Comparison of ENCODE assay signal across 8 mouse cellular contexts in genomic region chr16:44331671-44331994, GRCm38 (mm10). TPM values are rescaled to one million over a fixed set of nuclear protein-coding genes. Genes with fewer than 3 reads are reported as not detected.
A peak's percentile ranks its signal among the peaks of the same experiment; 100 is the strongest.
DNase-seq lines count a peak whose midpoint lies in the region; ATAC-seq and TF ChIP-seq lines count a peak whose summit lies in the region.

No protein-coding gene starts in this region.

- no peak for TF ChIP-seq EP300 in ES-Bruce4 (IDR thresholded peaks at IDR 0.05; ENCODE audit: insufficient read depth, low read depth, low read length)
- no peak for TF ChIP-seq EP300 in liver, embryonic 14.5 days (IDR thresholded peaks at IDR 0.05; ENCODE audit: low read depth)

- peak overlapping the region; percentile 72 for H3K4me3 ChIP-seq in heart, embryonic 13.5 days
- H3K4me3 ChIP-seq in ES-Bruce4 (ENCODE audit: low read depth, low read length): peak overlapping the region; percentile 62
- H3K4me3 ChIP-seq in forebrain, embryonic 14.5 days (ENCODE audit: low read depth, low read length): peak overlapping the region; percentile 67
- peak overlapping the region in 1 of 2 experiments; percentile 40; a peak in 2 of 4 replicates for H3K4me3 ChIP-seq in liver, embryonic 14.5 days (ENCODE audit: insufficient read depth in 1 of 2, low read depth in 2 of 2, low read length in 2 of 2)

- no peaks in the 10 kb centered on the region for H3K36me3 ChIP-seq in heart, embryonic 13.5 days
- no peaks in the 10 kb centered on the region for H3K36me3 ChIP-seq in ES-Bruce4 (ENCODE audit: control insufficient read depth, insufficient read depth, low read length, poor library complexity, severe bottlenecking)
- no peaks in the 10 kb centered on the region for H3K36me3 ChIP-seq in forebrain, embryonic 14.5 days (ENCODE audit: control insufficient read depth, insufficient read depth, low read length)
- H3K36me3 ChIP-seq in liver, embryonic 14.5 days (replicated peaks; ENCODE audit: control insufficient read depth, insufficient read depth, low read depth): no peaks in the 10 kb centered on the region

- 17% methylated on average over 6 of the region's 6 CpGs for WGBS in heart, embryonic 13.5 days
- 17% methylated on average over 6 of the region's 6 CpGs for WGBS in forebrain, embryonic 14.5 days
- 14% methylated on average over 6 of the region's 6 CpGs for WGBS in liver, embryonic 14.5 days (ENCODE audit: insufficient replicate concordance)

- no peak for TF ChIP-seq CTCF in ES-Bruce4 (IDR thresholded peaks at IDR 0.05; ENCODE audit: low read depth, low read length)
- no peak for TF ChIP-seq CTCF in liver, embryonic 14.5 days (IDR thresholded peaks at IDR 0.05; ENCODE audit: low read depth)

- no peak for DNase-seq in heart, postnatal 14 days
- no peak for DNase-seq in forebrain, embryonic 14.5 days (ENCODE audit: low spot score)
- DNase-seq in liver, embryonic 14.5 days (ENCODE audit: low read depth in 3 of 3, low spot score in 3 of 3): no peak
- DNase-seq in embryo, embryonic 10.5 days (ENCODE audit: low spot score): no peak
- no peak for DNase-seq in adrenal gland, postnatal 25 days

- no peak for ATAC-seq in heart, embryonic 13.5 days (ENCODE audit: extremely low read depth, insufficient number of reproducible peaks, low FRiP score, low TSS enrichment)
- peak; percentile 13; the same call in 1 of the 2 replicates for ATAC-seq in forebrain, embryonic 14.5 days
- ATAC-seq in liver, embryonic 14.5 days (ENCODE audit: insufficient read depth): no peak
- no peak for ATAC-seq in erythroid progenitor cell, adult 5-6 weeks (replicated peaks; ENCODE audit: low FRiP score, poor library complexity, severe bottlenecking)

- H3K27ac ChIP-seq in heart, embryonic 13.5 days (replicated peaks): no peak overlapping the region
- H3K27ac ChIP-seq in ES-Bruce4 (ENCODE audit: insufficient read depth, low read length): no peak overlapping the region
- H3K27ac ChIP-seq in forebrain, embryonic 14.5 days (ENCODE audit: low read depth, low read length): no peak overlapping the region
- H3K27ac ChIP-seq in liver, embryonic 14.5 days: no peak overlapping the region

- intact Hi-C loops in heart, postnatal 14 days (cut with DNase I): no loop called here

- peaks cover 48% of the 10 kb centered on the region for H3K27me3 ChIP-seq in heart, embryonic 13.5 days (replicated peaks)
- H3K27me3 ChIP-seq in ES-Bruce4 (ENCODE audit: control insufficient read depth, insufficient read depth, low read length, poor library complexity, severe bottlenecking): peaks cover 14% of the 10 kb centered on the region
- H3K27me3 ChIP-seq in forebrain, embryonic 14.5 days (replicated peaks; ENCODE audit: control insufficient read depth, insufficient read depth, low read length): peaks cover 7% of the 10 kb centered on the region; the same call in 1 of the 2 replicates
- peaks cover 24% of the 10 kb centered on the region for H3K27me3 ChIP-seq in liver, embryonic 14.5 days (ENCODE audit: control insufficient read depth, insufficient read depth, low read length)

- no peak for TF ChIP-seq POLR2A in ES-Bruce4 (IDR thresholded peaks at IDR 0.05; ENCODE audit: insufficient read depth, low read length)

- peaks cover 17% of the 10 kb centered on the region for H3K4me1 ChIP-seq in heart, embryonic 13.5 days
- H3K4me1 ChIP-seq in ES-Bruce4 (ENCODE audit: control insufficient read depth, insufficient read depth, low read length): no peaks in the 10 kb centered on the region
- H3K4me1 ChIP-seq in forebrain, embryonic 14.5 days (ENCODE audit: control insufficient read depth, insufficient read depth, low read length): no peaks in the 10 kb centered on the region
- H3K4me1 ChIP-seq in liver, embryonic 14.5 days (replicated peaks; ENCODE audit: control insufficient read depth in 2 of 2, insufficient read depth in 2 of 2, low read length in 1 of 2): no peaks in the 10 kb centered on the region

- H3K9me3 ChIP-seq in heart, embryonic 13.5 days: peaks cover 7% of the 10 kb centered on the region; the same call in 1 of the 2 replicates
- H3K9me3 ChIP-seq in ES-Bruce4 (replicated peaks; ENCODE audit: control insufficient read depth, insufficient read depth, low read length, poor library complexity, severe bottlenecking): no peaks in the 10 kb centered on the region; the same call in 1 of the 2 replicates
- 0 out of 2 replicates have a peak, but pooled peaks cover 3% of the 10 kb centered on the region for H3K9me3 ChIP-seq in forebrain, embryonic 14.5 days (replicated peaks; ENCODE audit: control insufficient read depth, low read length)
- peaks cover 2% of the 10 kb centered on the region for H3K9me3 ChIP-seq in liver, embryonic 14.5 days (ENCODE audit: control insufficient read depth, low read length)

- H3K9ac ChIP-seq in heart, embryonic 13.5 days: peak overlapping the region; percentile 80
- H3K9ac ChIP-seq in ES-Bruce4 (ENCODE audit: low read depth, poor library complexity, severe bottlenecking): peak overlapping the region; percentile 19
- H3K9ac ChIP-seq in forebrain, embryonic 14.5 days (ENCODE audit: low read length): peak overlapping the region; percentile 73
- H3K9ac ChIP-seq in liver, embryonic 14.5 days (replicated peaks): no peak overlapping the region

- peak overlapping the region; percentile 100 for H3K4me2 ChIP-seq in heart, embryonic 13.5 days
- H3K4me2 ChIP-seq in forebrain, embryonic 14.5 days (ENCODE audit: low read length): peak overlapping the region; percentile 99
- peak overlapping the region; percentile 67 for H3K4me2 ChIP-seq in liver, embryonic 14.5 days (ENCODE audit: low read depth)

RNA-seq across cellular contexts. Expression of gene Sidt1, which starts 1.4 kb away (rescaled TPM):
- 0.14 TPM in 1 of 2 replicates, not detected in the other for polyA plus RNA-seq in heart, embryonic 13.5 days (2015; fragmentation: Nextera tagmentation; extraction: Ambion mirVana)
- under 1 TPM; 0.49 to 0.74 TPM for total RNA-seq in heart, postnatal 14 days (2021)
- not detected in 2 replicates for polyA plus RNA-seq in ES-Bruce4 (2011; ENCODE audit: insufficient read depth, insufficient read length, low read depth, missing spikeins)
- polyA plus RNA-seq in forebrain, embryonic 14.5 days (2014; fragmentation: Nextera tagmentation; extraction: Ambion mirVana): 3.9 and 8.6 TPM in 2 replicates
- 0.01 and 0.08 TPM in 2 replicates for polyA plus RNA-seq in liver, embryonic 14.5 days (2012; rRNA removed)
- polyA plus RNA-seq in liver, embryonic 14.5 days (2014; fragmentation: Nextera tagmentation; extraction: Ambion mirVana): not detected in 2 replicates
- 3.2 TPM in 1 of 2 replicates, not detected in the other for total RNA-seq in erythroid progenitor cell, adult 5-6 weeks (2015; ENCODE audit: low replicate concordance)
- total RNA-seq in erythroid progenitor cell, adult 5-6 weeks (2017; ENCODE audit: low replicate concordance): 0.90 TPM in 1 of 2 replicates, not detected in the other
- 9.3 and 12.8 TPM in 2 replicates for total RNA-seq in adrenal gland, postnatal 25 days (2021)

RNA-seq across cellular contexts. Expression of gene Spice1, which starts 15.3 kb away (rescaled TPM):
- 13.6 and 18.1 TPM in 2 replicates for polyA plus RNA-seq in heart, embryonic 13.5 days (2015; fragmentation: Nextera tagmentation; extraction: Ambion mirVana)
- 10 to 100 TPM in 1 of 2 experiments, 1 to 10 TPM in 1; 8.8 to 10.0 TPM for total RNA-seq in heart, postnatal 14 days (2021)
- polyA plus RNA-seq in ES-Bruce4 (2011; ENCODE audit: insufficient read depth, insufficient read length, low read depth, missing spikeins): 56.9 and 60.9 TPM in 2 replicates
- polyA plus RNA-seq in forebrain, embryonic 14.5 days (2014; fragmentation: Nextera tagmentation; extraction: Ambion mirVana): 21.2 TPM in 2 replicates
- polyA plus RNA-seq in liver, embryonic 14.5 days (2012; rRNA removed): 6.2 and 8.3 TPM in 2 replicates
- 4.8 and 9.2 TPM in 2 replicates for polyA plus RNA-seq in liver, embryonic 14.5 days (2014; fragmentation: Nextera tagmentation; extraction: Ambion mirVana)
- total RNA-seq in erythroid progenitor cell, adult 5-6 weeks (2015; ENCODE audit: low replicate concordance): 16.9 and 39.4 TPM in 2 replicates
- total RNA-seq in erythroid progenitor cell, adult 5-6 weeks (2017; ENCODE audit: low replicate concordance): 11.5 and 23.9 TPM in 2 replicates
- total RNA-seq in adrenal gland, postnatal 25 days (2021): 28.1 and 37.5 TPM in 2 replicates
